Mouse (Mus musculus) lung, adult 2 months (tissue): Measurements from ENCODE around the gene Aldh1a2. TPM values are rescaled to one million over a fixed set of nuclear protein-coding genes. Genes with fewer than 3 reads are reported as not detected.

Experiments used
- DNase-seq: peaks from one replicate; pipeline ENCODE4 v3.0.0; 2022
- H3K4me1 ChIP-seq: fragments of 200-500 bp; 2 replicates; pipeline ENCODE4 v1.6.1; 2011; ENCODE audit warnings: low read length; ENCODE audit not compliant: control insufficient read depth, insufficient read depth
- H3K4me3 ChIP-seq: fragments of 200-500 bp; replicated peaks from 2 replicates; pipeline ENCODE3; 2011; ENCODE audit warnings: low read depth, mild to moderate bottlenecking, control low read depth, low read length; ENCODE audit errors: extremely low read depth
- CTCF ChIP-seq: fragments of 200-500 bp; IDR thresholded peaks from 2 replicates; pipeline ENCODE4 v1.5.1; 2011; ENCODE audit warnings: mild to moderate bottlenecking, low read length, control low read depth; ENCODE audit not compliant: insufficient read depth
- POLR2A ChIP-seq: fragments of 200-500 bp; IDR thresholded peaks from 2 replicates; pipeline ENCODE4 v1.6.1; 2011; ENCODE audit warnings: low read depth, mild to moderate bottlenecking, control low read depth, low read length, borderline replicate concordance; ENCODE audit errors: extremely low read depth
- WGBS: fragments of 180-500 bp; shearing (Covaris S2); methylation state at CpG from one replicate; pipeline ENCODE4 v1.1.7; 2018; 5-methylcytosine and 5-hydroxymethylcytosine counted together
- polyA plus RNA-seq: library from polyadenylated mRNA; depleted of rRNA; stranded (reverse); fragments of >200 nt; gene quantifications from 2 replicates; pipeline ENCODE4 v1.2.3, GENCODE M21; 2012

Aldh1a2 gene
- polyA plus RNA-seq, 1 experiment = 13.5 TPM

DNA sequence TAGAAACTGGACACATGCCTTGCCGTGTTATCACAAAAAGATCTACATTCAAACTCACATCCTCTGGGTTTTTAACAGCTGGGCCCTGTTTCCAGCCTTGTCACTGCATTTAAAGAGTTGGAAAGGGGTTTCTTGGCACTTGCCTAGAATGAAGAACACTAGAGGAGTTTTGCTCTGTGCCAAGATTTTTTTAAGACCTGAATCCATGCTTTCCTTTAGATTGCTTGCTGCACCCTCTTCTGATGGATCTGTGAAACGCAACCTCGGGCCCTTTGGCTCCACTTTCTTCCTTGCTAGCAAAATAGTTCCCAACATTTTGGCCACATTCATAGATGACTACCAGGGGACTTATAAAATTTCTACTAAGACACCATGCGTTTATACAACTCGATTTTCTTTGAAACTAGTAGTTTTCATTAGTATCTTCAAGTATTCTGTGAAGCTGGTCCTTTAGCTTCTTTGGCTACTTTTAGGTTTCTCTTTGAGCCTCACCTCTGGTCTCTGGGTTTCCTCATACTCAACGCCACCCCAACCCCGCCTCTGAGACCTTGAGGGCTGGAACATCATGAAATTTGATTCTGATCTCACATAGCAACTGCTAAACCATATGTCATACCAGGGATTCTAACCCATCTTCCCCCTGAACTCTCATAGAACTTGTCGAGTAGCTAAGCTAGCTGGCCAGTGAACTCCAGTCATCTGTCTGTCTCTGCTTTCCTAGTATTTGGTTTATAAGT is 35.5 kb upstream of the Aldh1a2 start:
- Histone ChIP-seq H3K4me3 (no peak overlapping the region), H3K4me1 (no peaks in the 10 kb centered on the region)
- TF ChIP-seq CTCF (no peak), POLR2A (no peak)
- WGBS = 64% methylated on average over 8 of the region's 8 CpGs
- no peak for DNase-seq

- Histone ChIP-seq H3K4me3 (no peak overlapping the region), H3K4me1 (no peaks in the 10 kb centered on the region)
- TF ChIP-seq CTCF (no peak), POLR2A (no peak)
- no peak for DNase-seq
Observed at GRCm38 (mm10) chr9:71185285-71185684, 30.3 kb upstream of the Aldh1a2 start.

DNA sequence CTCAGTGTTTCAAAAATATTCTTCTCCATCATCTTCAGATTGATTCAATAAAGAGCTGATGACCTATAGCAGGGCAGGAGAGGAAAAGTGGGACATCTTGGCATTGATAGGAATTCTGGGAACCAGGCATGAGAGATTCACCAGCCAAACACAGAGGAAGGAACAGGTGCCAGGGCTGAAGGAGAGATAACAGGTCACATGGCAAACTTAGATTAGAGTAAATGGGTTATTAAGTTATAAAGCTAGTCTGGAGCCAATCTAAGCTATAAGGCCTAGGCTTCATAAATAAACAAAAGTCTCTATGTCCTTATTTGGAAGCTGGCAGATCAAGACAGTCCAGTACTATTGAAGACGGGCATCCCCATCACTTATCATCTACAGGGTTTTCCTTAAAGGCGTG is 29.8 kb upstream of the Aldh1a2 start:
- H3K4me1 ChIP-seq = no peaks in the 10 kb centered on the region
- H3K4me3 ChIP-seq = no peak overlapping the region
- TF ChIP-seq POLR2A = no peak
- TF ChIP-seq CTCF = no peak
- DNase-seq = no peak
- WGBS = 67% methylated on average over 2 of the region's 2 CpGs

GRCm38 (mm10) chr9:71187396-71187795 is 28.2 kb upstream of the Aldh1a2 start:
- H3K4me3 ChIP-seq = no peak overlapping the region
- 81% methylated on average over 7 of the region's 7 CpGs for WGBS
- no peaks in the 10 kb centered on the region for H3K4me1 ChIP-seq
- TF ChIP-seq POLR2A = no peak
- no peak for TF ChIP-seq CTCF
- DNase-seq = no peak

DNA sequence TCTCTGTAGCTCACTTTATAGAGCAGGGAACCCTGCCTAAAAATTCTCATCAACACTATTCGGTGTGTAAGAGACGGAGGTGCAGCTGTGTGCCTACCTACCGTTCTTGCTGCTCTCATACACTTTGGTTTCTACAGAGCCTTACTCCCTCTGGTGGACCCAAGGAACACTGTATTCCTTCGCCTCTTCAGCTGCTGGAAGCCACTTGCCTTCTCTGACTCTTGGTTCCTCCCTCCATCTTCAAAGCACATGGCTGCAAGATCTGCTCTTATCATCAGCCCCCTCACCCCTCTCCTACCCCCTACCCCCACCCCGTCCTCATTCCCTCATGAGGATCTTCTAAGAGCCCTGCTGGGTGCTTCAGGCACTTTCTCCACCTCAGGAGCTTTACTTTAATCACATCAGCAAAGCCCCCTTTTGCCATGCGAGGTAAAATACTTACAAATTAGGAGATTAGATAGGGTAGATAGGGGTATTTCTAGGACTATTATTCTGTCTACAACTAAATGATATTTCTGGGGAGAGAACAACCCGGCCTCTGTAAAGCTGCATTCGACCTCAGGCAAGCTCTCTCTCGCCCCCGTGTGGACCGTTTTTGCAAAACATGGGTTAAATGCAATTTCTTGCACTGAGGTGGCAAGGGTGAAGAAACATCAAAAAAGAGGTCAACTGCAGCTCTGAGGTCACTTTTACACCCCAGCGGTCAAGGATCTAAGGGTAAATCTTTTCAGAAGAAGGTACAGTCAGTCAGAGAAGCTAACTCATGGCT is 26.8 kb upstream of the Aldh1a2 start:
- H3K4me3 ChIP-seq = no peak overlapping the region
- no peaks in the 10 kb centered on the region for H3K4me1 ChIP-seq
- DNase-seq = peak; percentile 60
- TF ChIP-seq CTCF (peak; percentile 83), POLR2A (no peak)
- 5% methylated on average over 12 of the region's 12 CpGs for WGBS

- TF ChIP-seq POLR2A (no peak), CTCF (no peak)
Observed at GRCm38 (mm10) chr9:71198826-71199225, 16.8 kb upstream of the Aldh1a2 start.

GRCm38 (mm10) chr9:71202265-71202664 is 13.3 kb upstream of the Aldh1a2 start:
- no peak for TF ChIP-seq CTCF
- no peak for TF ChIP-seq POLR2A
- DNase-seq = no peak
- no peaks in the 10 kb centered on the region for H3K4me1 ChIP-seq
- 66% methylated on average over 4 of the region's 4 CpGs for WGBS
- H3K4me3 ChIP-seq = no peak overlapping the region

More at GRCm38 (mm10) chr9:71198826-71199225, 16.8 kb upstream of the Aldh1a2 start:
- Histone ChIP-seq H3K4me1 (no peaks in the 10 kb centered on the region), H3K4me3 (no peak overlapping the region)
- no peak for DNase-seq
- 49% methylated on average over 5 of the region's 5 CpGs for WGBS

GRCm38 (mm10) chr9:71209299-71209698 is 6.3 kb upstream of the Aldh1a2 start:
- Histone ChIP-seq H3K4me1 (no peaks in the 10 kb centered on the region), H3K4me3 (no peak overlapping the region)
- no peak for DNase-seq
- 52% methylated on average over 3 of the region's 3 CpGs for WGBS
- no peak for TF ChIP-seq CTCF
- TF ChIP-seq POLR2A = no peak

DNA sequence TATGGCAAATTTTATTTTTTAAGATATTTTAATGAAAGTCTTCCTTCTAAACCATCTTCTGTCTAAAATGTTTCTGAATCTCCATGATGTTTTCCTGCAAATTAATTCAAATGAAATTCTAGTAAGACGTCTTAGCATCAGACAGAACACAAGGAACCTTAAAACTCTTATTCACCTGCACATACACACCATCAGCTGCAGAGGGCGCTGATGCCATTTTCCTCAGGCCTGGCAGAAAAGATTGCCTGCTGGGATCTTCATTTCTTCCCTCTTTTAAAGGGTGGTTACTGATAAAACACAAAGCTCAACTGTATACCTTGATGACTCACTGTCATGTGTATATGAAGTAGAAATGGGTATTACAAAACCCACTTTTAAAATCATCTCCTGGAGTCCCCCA is 4.7 kb upstream of the Aldh1a2 start:
- 16% methylated on average over 2 of the region's 2 CpGs for WGBS
- DNase-seq = peak; percentile 19
- no peak for TF ChIP-seq POLR2A
- peak; percentile 58 for TF ChIP-seq CTCF
- Histone ChIP-seq H3K4me3 (no peak overlapping the region), H3K4me1 (no peaks in the 10 kb centered on the region)

GRCm38 (mm10) chr9:71213636-71214035 is 2.0 kb upstream of the Aldh1a2 start:
- Histone ChIP-seq H3K4me1 (no peaks in the 10 kb centered on the region), H3K4me3 (no peak overlapping the region)
- 27% methylated on average over 4 of the region's 4 CpGs for WGBS
- peak; percentile 3 for DNase-seq
- TF ChIP-seq POLR2A (no peak), CTCF (no peak)
